9 mouse cellular contexts compared by ENCODE assay signal in genomic region chr15:97780611-97781031, GRCm38 (mm10). TPM values are rescaled to one million over a fixed set of nuclear protein-coding genes. Genes with fewer than 3 reads are reported as not detected.
A peak's percentile ranks its signal among the peaks of the same experiment; 100 is the strongest.
DNase-seq lines count a peak whose midpoint lies in the region; ATAC-seq and TF ChIP-seq lines count a peak whose summit lies in the region.
"Had no signal": no experiment of that assay in that cellular context is flagged by ENCODE, and none has a peak within 500 bp of the region (broad histone marks: within the 10 kb centered on the region; RNA-seq: fewer than 3 reads in every experiment).

No protein-coding gene starts in this region.

- ATAC-seq in hindbrain, postnatal 0 days: no peak
- no peak for ATAC-seq in hindbrain, embryonic 12.5 days (ENCODE audit: low FRiP score)
- ATAC-seq in lung, embryonic 16.5 days (ENCODE audit: low read depth): no peak
- ATAC-seq: intestine, embryonic 15.5 days had no signal

- H3K27ac ChIP-seq in hindbrain, postnatal 0 days: peak overlapping the region; percentile 27; the same call in 1 of the 2 replicates
- no peak overlapping the region for H3K27ac ChIP-seq in hindbrain, embryonic 12.5 days
- peak overlapping the region; percentile 42 for H3K27ac ChIP-seq in lung, embryonic 16.5 days (ENCODE audit: low read length)
- H3K27ac ChIP-seq: intestine, embryonic 15.5 days had no signal

- 0 out of 2 replicates have a peak, but pooled peaks cover 8% of the 10 kb centered on the region for H3K4me1 ChIP-seq in hindbrain, postnatal 0 days (ENCODE audit: insufficient read depth, low read length)
- H3K4me1 ChIP-seq in hindbrain, embryonic 12.5 days: peaks cover 20% of the 10 kb centered on the region
- peaks cover 28% of the 10 kb centered on the region for H3K4me1 ChIP-seq in lung, embryonic 16.5 days (replicated peaks; ENCODE audit: control insufficient read depth, insufficient read depth, low read length)

- DNase-seq in hindbrain, postnatal 0 days (ENCODE audit: low spot score): peak; percentile 38
- DNase-seq in T-cell, adult 2 months (ENCODE audit: low spot score): peak; percentile 77
- DNase-seq in kidney, adult 18-20 months: peak; percentile 80
- no peak for DNase-seq in layer of hippocampus, postnatal 36 days
- no peak for DNase-seq in heart, adult 9 months (ENCODE audit: low spot score in 2 of 2)
- DNase-seq in embryo, embryonic 9.5 days (ENCODE audit: extremely low spot score): no peak

- WGBS in hindbrain, postnatal 0 days: 52% methylated on average over 12 of the region's 12 CpGs
- WGBS in hindbrain, embryonic 12.5 days: 68% methylated on average over 12 of the region's 12 CpGs
- 60% methylated on average over 12 of the region's 12 CpGs for WGBS in lung, embryonic 16.5 days

- H3K9ac ChIP-seq in hindbrain, postnatal 0 days (replicated peaks; ENCODE audit: low read length): no peak overlapping the region
- no peak overlapping the region for H3K9ac ChIP-seq in hindbrain, embryonic 12.5 days
- H3K9ac ChIP-seq in lung, embryonic 16.5 days (ENCODE audit: low read length): no peak overlapping the region
- H3K9ac ChIP-seq: intestine, embryonic 15.5 days had no signal

- H3K4me3 ChIP-seq in hindbrain, postnatal 0 days (ENCODE audit: low read length): no peak overlapping the region
- H3K4me3 ChIP-seq in hindbrain, embryonic 12.5 days: no peak overlapping the region
- no peak overlapping the region for H3K4me3 ChIP-seq in lung, embryonic 16.5 days (ENCODE audit: low read length)
- H3K4me3 ChIP-seq: intestine, embryonic 15.5 days had no signal

- no peak for TF ChIP-seq CTCF in hindbrain, postnatal 0 days (IDR thresholded peaks at IDR 0.05; ENCODE audit: low read depth)

- no peaks in the 10 kb centered on the region for H3K9me3 ChIP-seq in hindbrain, postnatal 0 days (ENCODE audit: low read length)
- no peaks in the 10 kb centered on the region for H3K9me3 ChIP-seq in hindbrain, embryonic 12.5 days (replicated peaks)
- H3K9me3 ChIP-seq in lung, embryonic 16.5 days (ENCODE audit: control insufficient read depth, low read length): no peaks in the 10 kb centered on the region
- H3K9me3 ChIP-seq: intestine, embryonic 15.5 days had no signal

- no peak overlapping the region for H3K4me2 ChIP-seq in hindbrain, postnatal 0 days (ENCODE audit: low read depth, low read length)
- H3K4me2 ChIP-seq in hindbrain, embryonic 12.5 days (replicated peaks): no peak overlapping the region
- H3K4me2 ChIP-seq in lung, embryonic 16.5 days (ENCODE audit: low read depth, low read length): no peak overlapping the region
- H3K4me2 ChIP-seq: intestine, embryonic 15.5 days had no signal

- no peaks in the 10 kb centered on the region for H3K27me3 ChIP-seq in hindbrain, postnatal 0 days (ENCODE audit: insufficient read depth, low read length)
- H3K27me3 ChIP-seq in hindbrain, embryonic 12.5 days: peaks cover 26% of the 10 kb centered on the region
- H3K27me3 ChIP-seq in lung, embryonic 16.5 days (ENCODE audit: control insufficient read depth, insufficient read depth, low read depth, low read length): no peaks in the 10 kb centered on the region
- H3K27me3 ChIP-seq: intestine, embryonic 15.5 days had no signal

- H3K36me3 ChIP-seq in hindbrain, postnatal 0 days (ENCODE audit: insufficient read depth, low read length): no peaks in the 10 kb centered on the region
- H3K36me3 ChIP-seq in hindbrain, embryonic 12.5 days: no peaks in the 10 kb centered on the region
- no peaks in the 10 kb centered on the region for H3K36me3 ChIP-seq in lung, embryonic 16.5 days (ENCODE audit: control insufficient read depth, insufficient read depth, low read length)
- H3K36me3 ChIP-seq: intestine, embryonic 15.5 days had no signal

RNA-seq across cellular contexts. Expression of gene Slc48a1, which starts 2.3 kb away (rescaled TPM):
- 84.4 and 89.3 TPM in 2 replicates for total RNA-seq in hindbrain, postnatal 0 days (2014; rRNA removed)
- 140 and 152 TPM in 2 replicates for polyA plus RNA-seq in hindbrain, postnatal 0 days (2015; fragmentation: Nextera tagmentation; extraction: Ambion mirVana)
- 41.6 and 43.3 TPM in 2 replicates for polyA plus RNA-seq in hindbrain, embryonic 12.5 days (2016; fragmentation: Nextera tagmentation; extraction: Ambion mirVana)
- polyA plus RNA-seq in lung, embryonic 16.5 days (2015; fragmentation: Nextera tagmentation; extraction: Ambion mirVana): 46.8 and 49.5 TPM in 2 replicates
- total RNA-seq in layer of hippocampus, postnatal 36 days (2021): 100 to 1,000 TPM; 133 to 137 TPM

RNA-seq across cellular contexts. Expression of gene Rapgef3, which starts 12.8 kb away (rescaled TPM):
- 26.4 and 41.9 TPM in 2 replicates for total RNA-seq in hindbrain, postnatal 0 days (2014; rRNA removed)
- 10.3 and 12.2 TPM in 2 replicates for polyA plus RNA-seq in hindbrain, postnatal 0 days (2015; fragmentation: Nextera tagmentation; extraction: Ambion mirVana)
- polyA plus RNA-seq in hindbrain, embryonic 12.5 days (2016; fragmentation: Nextera tagmentation; extraction: Ambion mirVana): 9.1 and 10.7 TPM in 2 replicates
- polyA plus RNA-seq in lung, embryonic 16.5 days (2015; fragmentation: Nextera tagmentation; extraction: Ambion mirVana): 20.8 and 22.7 TPM in 2 replicates
- 10 to 100 TPM; 41.0 to 59.9 TPM for total RNA-seq in layer of hippocampus, postnatal 36 days (2021)

RNA-seq across cellular contexts. Expression of gene Endou, which starts 49.5 kb away (rescaled TPM):
- 0.10 TPM in 1 of 2 replicates, not detected in the other for total RNA-seq in hindbrain, postnatal 0 days (2014; rRNA removed)
- polyA plus RNA-seq in hindbrain, postnatal 0 days (2015; fragmentation: Nextera tagmentation; extraction: Ambion mirVana): 0.44 and 0.49 TPM in 2 replicates
- polyA plus RNA-seq in hindbrain, embryonic 12.5 days (2016; fragmentation: Nextera tagmentation; extraction: Ambion mirVana): 0.25 TPM in 2 replicates
- 0.55 and 1.6 TPM in 2 replicates for polyA plus RNA-seq in lung, embryonic 16.5 days (2015; fragmentation: Nextera tagmentation; extraction: Ambion mirVana)
- total RNA-seq in layer of hippocampus, postnatal 36 days (2021): under 1 TPM; 0.27 to 0.71 TPM

Comparison
In these comparisons a context has a peak if more than half of its experiments do, and no peak if none do; other contexts are left out.
1. DNase-seq: peak in hindbrain, postnatal 0 days (single experiment), T-cell, adult 2 months (single experiment) and kidney, adult 18-20 months (single experiment); none in layer of hippocampus, postnatal 36 days (0 of 2), heart, adult 9 months (0 of 2) and embryo, embryonic 9.5 days (single experiment).